Mouse (Mus musculus): Measurements from ENCODE around the gene Pyy. TPM values are rescaled to one million over a fixed set of nuclear protein-coding genes. Genes with fewer than 3 reads are reported as not detected.

Pyy gene
- polyA plus RNA-seq, 1 experiment: 8.2 TPM

DNA sequence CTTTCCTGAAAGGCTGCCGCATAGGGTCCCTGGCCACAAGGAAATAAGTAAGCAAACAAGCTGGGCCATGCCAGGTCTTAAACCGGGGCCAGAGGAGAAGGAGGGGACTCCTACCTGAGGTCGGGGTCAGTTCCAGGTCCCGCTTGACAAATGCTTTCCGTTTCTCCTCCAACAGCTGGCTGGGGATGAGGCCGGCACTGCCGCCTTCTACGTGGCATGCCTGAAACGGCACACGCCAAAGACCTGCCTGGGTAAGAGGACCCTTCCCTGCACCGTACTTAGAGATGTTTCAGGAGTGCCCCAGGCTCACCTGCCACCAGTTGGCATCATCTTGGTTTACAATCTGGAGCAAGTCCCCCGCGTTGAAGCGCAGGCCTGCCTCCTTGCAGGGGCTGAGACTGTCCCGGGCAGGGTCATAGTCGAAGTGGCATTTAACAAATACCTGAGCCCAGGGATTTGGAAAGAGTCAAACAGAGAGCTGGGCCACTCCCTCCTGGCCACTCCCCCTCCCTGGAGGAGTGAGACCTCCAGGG, 45.6 kb downstream of the Pyy start:
- H3K36me3 ChIP-seq (ENCODE audit: control insufficient read depth, insufficient read depth, low read length): no peaks in the 10 kb centered on the region
- peaks cover 6% of the 10 kb centered on the region for H3K4me1 ChIP-seq (ENCODE audit: control insufficient read depth, insufficient read depth, low read length)
- no peak overlapping the region for H3K4me3 ChIP-seq (ENCODE audit: control insufficient read depth, low read depth, low read length)
- H3K27ac ChIP-seq (ENCODE audit: control insufficient read depth, insufficient read depth, low read depth, low read length): no peak overlapping the region
- TF ChIP-seq CTCF (IDR thresholded peaks at IDR 0.05; ENCODE audit: control insufficient read depth, insufficient read depth, insufficient replicate concordance, low read depth, low read length): no peak
- TF ChIP-seq POLR2A (IDR thresholded peaks at IDR 0.05; ENCODE audit: control insufficient read depth, low read depth, low read length): no peak
- H3K27me3 ChIP-seq (ENCODE audit: control insufficient read depth, insufficient read depth, low read length): no peaks in the 10 kb centered on the region

DNA sequence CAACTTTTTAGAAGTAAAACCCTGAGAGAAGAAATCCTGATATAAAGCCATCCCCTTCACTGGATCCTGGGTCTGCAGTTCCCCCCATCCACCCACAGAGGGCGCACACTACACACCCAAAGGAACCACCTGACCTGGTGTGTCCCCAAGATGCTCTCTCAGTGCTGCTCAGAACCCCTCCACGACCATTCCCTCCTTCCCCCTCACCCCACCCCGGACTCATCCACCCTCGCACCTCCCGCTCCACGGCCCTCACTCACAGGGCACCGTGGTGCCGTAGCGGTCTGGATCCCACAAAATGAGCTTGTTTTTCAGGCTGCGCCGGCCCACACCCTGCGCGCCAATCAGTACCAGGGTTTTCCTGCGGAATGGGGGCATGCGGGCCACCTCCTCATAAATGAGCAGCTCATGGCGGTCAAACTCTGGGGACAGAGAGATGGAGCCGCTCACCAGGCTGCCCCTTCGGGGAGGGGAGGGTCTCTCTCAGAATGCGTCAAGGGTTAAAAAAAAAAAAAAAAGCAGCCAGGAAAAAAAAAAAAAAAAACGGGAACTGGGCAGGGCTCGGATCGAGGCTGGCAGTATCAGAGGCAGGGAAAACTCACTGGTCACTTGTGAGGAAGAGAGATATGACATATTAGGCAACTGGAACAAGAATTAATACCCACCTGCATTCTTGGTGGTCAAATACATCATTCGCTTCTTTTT, 46.2 kb downstream of the Pyy start:
- H3K27me3 ChIP-seq (ENCODE audit: control insufficient read depth, insufficient read depth, low read length): no peaks in the 10 kb centered on the region
- H3K27ac ChIP-seq (ENCODE audit: control insufficient read depth, insufficient read depth, low read depth, low read length): no peak overlapping the region
- TF ChIP-seq POLR2A (IDR thresholded peaks at IDR 0.05; ENCODE audit: control insufficient read depth, low read depth, low read length) (no peak), CTCF (IDR thresholded peaks at IDR 0.05; ENCODE audit: control insufficient read depth, insufficient read depth, insufficient replicate concordance, low read depth, low read length) (peak; percentile 96)

More for the DNA sequence above, 46.2 kb downstream of the Pyy start:
- no peaks in the 10 kb centered on the region for H3K36me3 ChIP-seq (ENCODE audit: control insufficient read depth, insufficient read depth, low read length)
- peaks cover 6% of the 10 kb centered on the region for H3K4me1 ChIP-seq (ENCODE audit: control insufficient read depth, insufficient read depth, low read length)
- H3K4me3 ChIP-seq (ENCODE audit: control insufficient read depth, low read depth, low read length): peak overlapping the region; percentile 63

Other genes starting within 250 kb of the Pyy start
- 0.18 and 1.7 TPM in 2 replicates for gene Meox1, start 213.5 kb downstream of the Pyy start, polyA plus RNA-seq (2012; rRNA removed)
- 2.4 and 6.4 TPM in 2 replicates for gene Sost, start 140.8 kb downstream of the Pyy start, polyA plus RNA-seq (2012; rRNA removed)
- gene Cfap97d1, start 123.6 kb downstream of the Pyy start, polyA plus RNA-seq (2012; rRNA removed): 72.2 and 94.1 TPM in 2 replicates
- gene Dusp3, start 120.8 kb downstream of the Pyy start, polyA plus RNA-seq (2012; rRNA removed): 249 and 266 TPM in 2 replicates
- gene Mpp3, start 79.4 kb downstream of the Pyy start, polyA plus RNA-seq (2012; rRNA removed): 11.0 and 14.7 TPM in 2 replicates
- 2.5 and 2.7 TPM in 2 replicates for gene Cd300lg, start 66.3 kb downstream of the Pyy start, polyA plus RNA-seq (2012; rRNA removed)
- 1.2 and 1.5 TPM in 2 replicates for gene Mpp2, start 19.3 kb downstream of the Pyy start, polyA plus RNA-seq (2012; rRNA removed)
- not detected in 2 replicates for gene Ppy, start 6.5 kb downstream of the Pyy start, polyA plus RNA-seq (2012; rRNA removed)
- 6.2 and 8.0 TPM in 2 replicates for gene Nags, start 37.7 kb upstream of the Pyy start, polyA plus RNA-seq (2012; rRNA removed)
- gene Tmem101, start 48.6 kb upstream of the Pyy start, polyA plus RNA-seq (2012; rRNA removed): 13.3 and 15.1 TPM in 2 replicates
- gene Lsm12, start 77.5 kb upstream of the Pyy start, polyA plus RNA-seq (2012; rRNA removed): 41.5 and 41.8 TPM in 2 replicates
- 416 and 434 TPM in 2 replicates for gene G6pc3, start 81.8 kb upstream of the Pyy start, polyA plus RNA-seq (2012; rRNA removed)
- gene Hdac5, start 122.3 kb upstream of the Pyy start, polyA plus RNA-seq (2012; rRNA removed): 68.9 and 84.1 TPM in 2 replicates
- 31.8 and 48.5 TPM in 2 replicates for gene BC030867, start 141.1 kb upstream of the Pyy start, polyA plus RNA-seq (2012; rRNA removed)
- 0.10 and 0.11 TPM in 2 replicates for gene Asb16, start 160.9 kb upstream of the Pyy start, polyA plus RNA-seq (2012; rRNA removed)
- 32.6 and 35.2 TPM in 2 replicates for gene Tmub2, start 177.1 kb upstream of the Pyy start, polyA plus RNA-seq (2012; rRNA removed)
- 16.8 and 17.8 TPM in 2 replicates for gene Atxn7l3, start 188.8 kb upstream of the Pyy start, polyA plus RNA-seq (2012; rRNA removed)
- 8.6 and 8.9 TPM in 2 replicates for gene Ubtf, start 211.9 kb upstream of the Pyy start, polyA plus RNA-seq (2012; rRNA removed)

All from testis, adult 2 months (tissue).